Mouse (Mus musculus) liver (tissue): ENCODE measurements around the gene Tcea3.

Experiments used
- DNase-seq: peaks from one replicate; pipeline ENCODE4 v3.0.0-alpha.2; 2020; ENCODE audit warnings: mixed read lengths

The Tcea3 gene

GRCm38 (mm10) chr4:136247729-136248463 is at the start of gene Tcea3:
Gene Tcea3, plus strand, starts transcription at chr4:136247729.
- peak; percentile 63 for DNase-seq

GRCm38 (mm10) chr4:136198846-136199245 is 48.7 kb upstream of the Tcea3 start:
- no peak for DNase-seq

- peak; percentile 59 for DNase-seq
Observed at GRCm38 (mm10) chr4:136199562-136200292, 47.8 kb upstream of the Tcea3 start.

- DNase-seq = peak; percentile 81
Observed at GRCm38 (mm10) chr4:136202509-136202908, 45.0 kb upstream of the Tcea3 start.

GRCm38 (mm10) chr4:136204775-136205174 is 42.8 kb upstream of the Tcea3 start:
- DNase-seq = no peak

GRCm38 (mm10) chr4:136206033-136206893 is 41.3 kb upstream of the Tcea3 start, which contains the start of gene Asap3:
Gene Asap3, plus strand, starts transcription at chr4:136206365.
- peak; percentile 99 for DNase-seq

GRCm38 (mm10) chr4:136206943-136207342 is 40.6 kb upstream of the Tcea3 start:
- DNase-seq = no peak

- DNase-seq = no peak
Observed at GRCm38 (mm10) chr4:136210931-136211330, 36.6 kb upstream of the Tcea3 start.

GRCm38 (mm10) chr4:136213629-136214028 is 33.9 kb upstream of the Tcea3 start:
- peak; percentile 50 for DNase-seq

GRCm38 (mm10) chr4:136214828-136215227 is 32.7 kb upstream of the Tcea3 start:
- DNase-seq = no peak

GRCm38 (mm10) chr4:136215576-136215975 is 32.0 kb upstream of the Tcea3 start:
- DNase-seq = no peak

- no peak for DNase-seq
Observed at GRCm38 (mm10) chr4:136217063-136217462, 30.5 kb upstream of the Tcea3 start.

GRCm38 (mm10) chr4:136218595-136219214 is 28.8 kb upstream of the Tcea3 start:
- no peak for DNase-seq

- DNase-seq = no peak
Observed at GRCm38 (mm10) chr4:136220133-136220775, 27.3 kb upstream of the Tcea3 start.

GRCm38 (mm10) chr4:136223549-136224239 is 23.8 kb upstream of the Tcea3 start:
- DNase-seq = no peak

- no peak for DNase-seq
Observed at GRCm38 (mm10) chr4:136224240-136224559, 23.3 kb upstream of the Tcea3 start.

- DNase-seq = no peak
Observed at GRCm38 (mm10) chr4:136224677-136225460, 22.7 kb upstream of the Tcea3 start.

- no peak for DNase-seq
Observed at GRCm38 (mm10) chr4:136227408-136227807, 20.1 kb upstream of the Tcea3 start.

GRCm38 (mm10) chr4:136228640-136229039 is 18.9 kb upstream of the Tcea3 start:
- DNase-seq = no peak

GRCm38 (mm10) chr4:136238669-136239068 is 8.9 kb upstream of the Tcea3 start:
- DNase-seq = no peak

- no peak for DNase-seq
Observed at GRCm38 (mm10) chr4:136239111-136239510, 8.4 kb upstream of the Tcea3 start.
